Mouse (Mus musculus) liver, adult (tissue): ENCODE data around the gene Uvssa.

Experiments used
- GATA4 ChIP-seq: IDR thresholded peaks from 2 replicates; pipeline ENCODE4 v1.6.1; 2014; ENCODE audit warnings: mild to moderate bottlenecking, low read length; ENCODE audit not compliant: insufficient replicate concordance

Gene Uvssa

DNA sequence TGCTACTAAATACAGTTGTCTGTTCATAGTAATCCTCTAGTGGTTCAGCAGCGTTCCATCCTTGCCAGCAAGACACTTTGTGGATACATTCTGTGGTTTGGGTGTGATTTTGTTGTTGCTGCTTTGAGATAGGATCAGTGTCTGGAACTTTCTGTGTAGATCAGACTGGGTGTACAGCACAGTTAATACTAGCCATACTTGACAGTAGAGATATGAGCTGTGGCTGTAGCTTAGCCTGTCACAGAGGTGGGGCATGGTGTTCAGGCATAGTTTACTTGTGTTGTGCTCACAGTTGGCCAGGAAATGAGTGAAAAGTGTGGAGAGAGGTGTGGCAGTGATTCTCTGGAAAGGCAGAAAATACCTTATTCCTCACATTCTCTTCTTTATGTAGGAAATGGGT lies 20.9 kb upstream of the Uvssa start:
- no peak for TF ChIP-seq GATA4

DNA sequence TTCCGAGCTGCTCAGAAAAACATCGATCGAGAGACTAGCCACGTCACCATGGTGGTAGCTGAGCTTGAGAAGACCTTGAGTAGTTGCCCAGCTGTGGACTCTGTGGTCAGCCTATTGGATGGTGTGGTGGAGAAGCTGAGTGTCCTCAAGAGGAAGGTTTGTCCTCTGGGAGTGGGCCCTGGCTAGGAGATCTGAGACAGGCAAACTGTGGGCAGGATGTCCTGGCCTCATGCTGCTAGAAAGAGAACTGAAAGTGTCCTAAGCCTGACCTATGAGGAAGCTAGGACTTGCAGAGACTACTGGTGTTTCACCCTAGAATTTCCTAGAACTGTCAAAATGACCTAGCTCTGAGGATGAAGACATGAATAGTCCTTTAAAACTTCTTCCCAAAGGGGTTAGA lies 19.9 kb upstream of the Uvssa start:
- no peak for TF ChIP-seq GATA4

DNA sequence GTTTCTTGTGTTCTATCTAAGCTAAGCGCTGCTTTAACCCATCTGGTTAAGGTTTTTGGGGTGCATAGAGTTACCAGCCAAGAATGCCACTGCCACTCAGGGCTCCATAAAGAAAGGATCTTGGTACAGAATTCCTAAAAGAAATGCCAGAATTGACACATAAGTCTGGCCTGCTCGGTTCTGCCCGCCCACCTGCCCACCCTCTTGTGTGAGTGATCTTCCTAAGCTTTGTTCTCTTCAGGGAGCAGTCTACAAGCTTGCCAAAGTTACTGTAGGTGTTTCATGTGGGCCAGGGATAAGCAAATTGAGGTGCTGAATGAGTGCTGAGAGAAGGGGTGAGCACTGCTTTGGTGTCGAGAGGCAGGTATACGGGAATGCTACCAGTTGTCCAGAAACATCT lies 15.1 kb upstream of the Uvssa start:
- no peak for TF ChIP-seq GATA4

DNA sequence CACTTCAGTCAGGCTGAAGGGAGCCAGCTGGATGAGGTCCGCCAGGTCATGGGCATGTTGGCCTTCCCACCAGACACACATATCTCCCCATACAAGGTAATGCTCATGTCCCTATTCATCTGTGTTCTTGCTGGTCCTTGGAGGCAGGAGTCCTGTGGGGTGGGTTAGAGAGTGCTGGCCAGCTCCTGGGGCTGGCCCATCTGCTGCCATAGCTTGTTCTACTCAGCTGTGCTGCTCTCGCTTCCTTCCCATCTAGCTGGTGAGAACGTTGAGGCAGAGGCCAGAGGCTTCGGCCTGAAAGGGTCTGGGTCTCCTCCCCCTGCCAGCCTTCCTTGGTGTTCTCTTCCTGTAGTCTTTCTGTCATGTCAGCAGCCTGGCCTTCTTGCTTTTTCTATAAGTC lies 9.7 kb upstream of the Uvssa start:
- no peak for TF ChIP-seq GATA4

DNA sequence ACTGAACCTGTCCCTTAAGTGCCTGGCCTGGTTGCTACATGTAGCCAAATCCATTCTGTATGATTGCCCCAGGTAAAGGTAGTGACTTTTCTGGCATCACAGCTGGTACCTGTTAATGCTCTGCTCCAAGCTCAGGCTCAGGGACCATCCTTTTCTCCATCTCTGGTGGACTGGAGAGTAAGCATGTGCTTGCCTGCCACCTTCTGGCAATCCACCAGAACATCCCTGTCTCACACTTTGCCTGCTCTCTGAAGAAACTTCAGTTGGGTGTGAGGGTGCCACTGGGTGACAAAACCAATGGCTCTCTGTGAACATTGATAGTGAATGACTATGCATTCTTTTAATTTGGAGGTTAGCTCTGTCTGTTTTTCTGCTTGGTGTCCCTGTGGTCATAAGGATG lies 7.2 kb upstream of the Uvssa start:
- no peak for TF ChIP-seq GATA4

DNA sequence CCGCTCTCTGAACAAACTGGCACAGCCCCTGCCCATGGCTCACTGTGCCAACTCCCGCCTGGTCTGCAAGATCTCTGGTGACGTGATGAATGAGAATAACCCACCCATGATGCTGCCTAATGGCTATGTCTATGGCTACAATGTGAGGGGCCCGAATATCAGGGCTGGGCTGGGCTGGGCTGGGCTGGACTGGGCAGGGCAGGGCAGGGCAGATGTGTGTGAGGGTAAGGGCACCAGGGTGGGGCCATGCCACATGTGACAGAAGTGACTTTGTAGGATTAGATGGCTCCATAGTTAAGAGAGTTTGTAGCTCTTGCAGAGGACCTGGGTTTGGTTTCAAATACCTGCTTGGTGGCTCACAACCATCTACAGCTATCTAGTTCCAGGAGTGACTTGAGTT lies 6.7 kb upstream of the Uvssa start:
- no peak for TF ChIP-seq GATA4

DNA sequence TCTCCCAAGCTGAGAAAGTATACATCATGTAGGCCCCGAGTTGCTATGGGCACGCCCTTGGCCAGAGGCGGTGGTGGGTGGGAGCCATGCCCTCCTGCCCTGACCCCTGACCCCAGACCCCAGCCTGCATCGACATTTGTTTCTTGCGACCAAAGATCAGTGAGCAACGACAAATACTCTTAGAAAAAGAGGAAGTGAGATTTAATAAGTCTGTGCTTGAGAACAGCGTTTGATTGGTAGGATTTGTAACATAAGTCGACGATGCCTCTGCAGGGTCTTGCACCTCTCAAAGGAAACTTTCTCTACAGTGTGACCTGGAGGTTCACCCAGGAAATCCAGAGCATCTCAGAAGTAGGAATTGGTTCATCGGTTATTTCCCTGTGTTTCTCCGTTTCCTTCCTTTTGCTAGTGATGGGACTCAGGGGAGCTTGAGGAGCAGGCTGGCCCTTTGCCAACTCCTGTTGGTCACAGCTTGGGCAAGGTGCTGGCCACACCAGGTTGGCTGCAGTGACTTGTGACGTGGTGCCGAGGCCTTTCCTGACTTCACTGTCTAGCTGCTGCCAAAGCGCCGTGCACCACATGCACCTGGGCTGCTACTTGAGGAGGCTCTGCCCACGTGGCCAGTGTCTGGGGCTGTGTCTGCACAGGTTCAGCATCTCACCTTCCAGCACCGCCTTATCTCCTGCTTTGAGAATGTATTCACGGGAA lies 5.9 kb upstream of the Uvssa start:
- no peak for TF ChIP-seq GATA4

DNA sequence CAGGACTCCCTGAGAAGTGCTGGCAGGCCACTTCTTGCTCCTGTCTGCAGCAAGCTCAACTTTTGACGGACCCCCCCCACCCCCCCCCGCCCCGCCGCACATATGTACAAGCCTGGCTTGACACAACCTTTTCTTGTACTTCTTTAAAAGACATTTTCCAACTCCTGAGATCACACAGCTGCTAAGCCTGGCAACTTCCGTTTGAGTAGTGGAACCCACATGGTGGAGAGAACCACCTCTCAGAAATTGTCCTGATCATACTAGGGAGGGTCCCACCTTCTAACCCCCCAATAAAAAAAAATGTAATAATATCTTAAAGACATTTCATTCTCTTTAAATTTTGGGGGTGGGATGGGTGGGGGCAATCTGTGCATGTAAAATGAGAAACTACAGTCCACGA lies 1.2 kb upstream of the Uvssa start:
- no peak for TF ChIP-seq GATA4

DNA sequence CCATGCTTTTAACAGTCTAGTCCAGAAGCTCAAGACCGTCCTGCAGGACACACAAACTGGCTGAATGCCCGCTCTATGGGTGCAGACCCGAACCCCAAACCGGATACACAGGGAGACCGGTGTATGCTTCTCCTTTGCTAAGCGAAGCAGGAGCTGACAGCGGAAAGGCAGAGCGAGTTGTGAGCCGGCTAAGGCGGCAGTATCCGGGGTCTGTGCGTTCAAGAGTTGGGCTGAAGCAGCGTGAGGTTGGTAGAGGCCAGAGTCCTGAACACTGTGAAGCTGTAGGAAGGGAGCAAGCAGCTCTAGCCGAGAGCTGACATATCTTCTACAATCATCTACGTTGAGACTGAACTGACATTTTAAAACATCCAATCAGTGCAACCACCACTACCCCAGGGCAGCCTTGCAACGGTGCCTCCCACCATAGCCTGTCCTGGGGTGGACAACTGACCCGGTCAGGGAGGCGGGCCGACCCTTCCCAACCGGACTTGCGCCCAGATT lies 498 bp upstream of the Uvssa start:
- no peak for TF ChIP-seq GATA4

DNA sequence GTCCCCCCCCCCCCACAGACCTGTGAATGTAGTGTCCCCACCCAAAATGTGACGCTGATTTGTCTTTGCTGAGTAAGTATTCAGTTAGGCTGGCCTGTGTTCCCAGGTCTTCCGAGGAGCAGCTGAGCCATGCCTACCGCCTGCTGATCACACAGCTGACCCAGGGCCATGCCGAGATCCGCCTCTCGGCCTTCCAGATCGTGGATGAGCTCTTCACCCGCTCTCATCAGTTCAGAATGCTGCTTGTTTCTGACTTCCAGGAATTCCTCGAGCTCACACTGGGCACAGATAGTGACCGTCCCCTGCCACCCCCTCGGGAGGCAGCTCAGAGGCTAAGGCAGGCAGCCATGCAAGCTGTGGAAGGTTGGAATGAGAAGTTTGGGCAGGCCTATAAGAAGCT lies 9.2 kb downstream of the Uvssa start:
- TF ChIP-seq GATA4: no peak

DNA sequence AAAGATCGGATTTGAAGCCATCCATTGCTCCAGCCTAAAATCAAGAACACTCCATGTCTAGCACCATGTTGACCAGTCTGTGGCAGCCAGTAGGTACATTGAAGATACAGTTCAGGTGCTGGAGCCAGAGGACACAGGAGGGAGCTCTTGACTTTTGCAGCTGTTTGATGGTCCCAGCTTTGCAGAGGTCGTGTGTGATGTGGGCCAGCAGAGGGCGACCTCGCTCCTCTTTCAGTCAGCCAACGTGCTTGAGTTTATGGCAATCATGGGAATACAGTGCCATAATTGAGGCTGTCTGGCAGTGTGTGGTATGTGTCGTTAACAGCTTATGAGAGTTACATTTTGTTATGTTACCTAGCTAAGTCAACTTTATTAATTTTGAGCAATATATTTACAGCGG lies 15.5 kb downstream of the Uvssa start:
- TF ChIP-seq GATA4: no peak

DNA sequence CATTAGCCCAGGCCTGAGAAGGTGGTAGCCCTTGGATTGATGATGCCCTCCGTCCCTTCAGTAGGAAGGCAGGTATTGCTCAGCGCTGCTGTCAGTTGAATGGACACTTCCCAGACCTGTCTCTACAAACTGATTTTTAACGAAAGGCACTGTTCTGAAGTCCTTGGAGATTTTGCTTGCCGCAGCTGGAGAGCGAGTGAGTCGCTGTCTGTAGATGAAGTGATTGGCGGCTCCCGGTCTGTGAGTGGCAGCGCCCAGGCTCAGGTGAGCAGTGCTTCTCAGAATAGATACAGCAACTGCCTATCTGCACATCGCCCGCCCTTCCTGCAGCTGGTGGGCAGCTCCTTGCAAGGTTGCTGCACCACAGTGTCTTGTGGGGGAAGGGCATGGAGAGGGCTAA lies 17.3 kb downstream of the Uvssa start:
- no peak for TF ChIP-seq GATA4

DNA sequence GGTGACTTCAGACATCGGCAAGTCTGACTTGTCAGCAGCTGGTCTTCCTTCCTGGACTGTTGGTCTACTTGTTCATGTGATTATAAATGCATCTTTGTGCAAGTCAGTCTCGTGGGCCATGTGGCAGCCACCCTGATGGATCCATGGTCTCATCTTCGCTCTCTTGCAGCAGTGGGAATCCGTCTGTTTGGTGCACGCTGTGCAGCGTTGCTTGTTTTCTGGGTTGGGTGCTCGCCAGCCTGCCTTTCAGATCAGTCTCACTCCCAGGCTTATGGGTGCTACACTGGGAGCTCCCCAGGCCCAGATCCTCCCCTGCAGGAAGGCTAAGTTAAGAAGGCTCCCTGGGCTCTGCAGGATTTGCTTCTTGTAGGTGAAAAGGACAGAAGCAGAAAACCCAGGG lies 18.5 kb downstream of the Uvssa start:
- no peak for TF ChIP-seq GATA4

DNA sequence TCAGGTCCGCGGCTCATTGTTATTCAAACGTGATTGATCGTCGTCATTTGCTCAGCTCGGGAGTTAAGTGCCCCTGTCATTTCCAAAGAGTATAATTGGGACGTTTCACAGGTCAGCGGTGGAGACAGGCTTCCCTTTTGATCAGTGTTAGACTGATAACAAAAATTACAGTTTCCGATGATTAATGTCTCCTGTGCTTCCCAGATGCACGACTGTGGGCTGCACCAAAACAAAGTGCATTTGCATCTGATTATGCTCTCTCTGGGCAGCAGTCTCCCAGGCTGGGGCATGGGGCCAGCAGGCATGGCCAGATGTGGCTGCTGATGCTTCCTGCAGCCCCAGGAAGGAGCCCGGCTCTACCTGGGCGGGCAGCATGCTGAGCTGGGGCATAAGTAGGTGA lies 22.5 kb downstream of the Uvssa start:
- no peak for TF ChIP-seq GATA4

DNA sequence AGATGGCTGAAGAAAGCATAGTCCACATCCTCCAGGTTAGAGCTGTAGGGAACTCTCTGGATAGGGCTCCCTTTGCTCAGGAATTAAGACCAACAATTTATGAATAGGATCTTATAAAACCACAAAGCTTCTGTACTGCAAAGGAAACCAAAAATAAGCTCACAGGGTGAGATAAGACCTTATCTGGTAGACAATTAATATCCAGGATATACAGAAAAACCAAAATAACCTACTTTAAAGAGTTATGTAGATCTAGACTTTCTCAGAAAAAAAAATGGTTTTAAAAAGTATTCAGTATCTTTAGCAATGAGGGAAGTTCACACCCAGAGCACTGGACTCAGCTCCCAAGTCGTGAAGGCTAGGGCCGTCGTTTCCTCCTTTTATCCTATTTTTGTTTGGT lies 42.0 kb downstream of the Uvssa start:
- no peak for TF ChIP-seq GATA4

DNA sequence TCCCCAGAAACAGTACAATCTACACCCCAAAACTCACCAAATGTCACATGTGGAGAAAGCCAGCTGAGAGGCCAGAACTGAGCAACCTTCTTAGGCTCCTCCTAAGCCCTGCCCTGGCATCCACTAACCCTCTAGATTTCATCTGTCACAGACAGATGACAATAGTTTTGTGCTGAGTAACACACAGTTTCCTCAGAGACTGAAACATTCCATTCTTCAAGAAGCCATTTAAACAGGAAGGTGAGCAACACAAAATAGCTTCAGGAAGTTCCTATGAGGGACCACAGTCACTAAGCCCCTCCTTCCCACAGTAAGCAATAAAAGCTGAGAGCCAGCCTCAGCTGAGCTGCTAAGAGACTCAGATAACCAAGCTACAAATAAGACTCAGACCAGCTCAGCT lies 49.1 kb downstream of the Uvssa start:
- TF ChIP-seq GATA4: no peak

DNA sequence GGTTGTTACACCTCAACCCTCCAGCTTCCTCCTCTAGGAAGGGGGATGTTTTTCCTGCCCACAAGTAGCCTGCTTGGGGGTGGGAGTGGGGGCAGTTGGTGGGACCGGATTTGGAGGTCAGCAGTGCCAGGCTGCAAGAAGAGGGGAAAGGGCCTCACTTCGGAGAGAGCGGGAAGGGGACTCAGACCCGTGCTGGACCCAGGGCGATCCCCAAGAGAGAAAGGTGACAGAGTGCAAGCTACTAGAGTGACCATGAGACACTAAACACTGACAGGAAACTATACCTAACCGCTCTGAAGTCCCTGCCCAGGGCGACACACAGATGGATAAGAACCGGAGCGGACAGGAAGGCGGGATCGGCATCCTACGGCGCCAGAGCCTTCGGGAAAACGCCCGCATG lies 51.8 kb downstream of the Uvssa start:
- TF ChIP-seq GATA4: no peak
